Mouse (Mus musculus) Muller cell, postnatal 12 days (primary cell): ENCODE results near the gene Dis3l2.
A peak's percentile ranks its signal among the peaks of the same experiment; 100 is the strongest.

Experiments used
- DNase-seq: peaks from one replicate; pipeline ENCODE4 v3.0.0-alpha.2; 2015; ENCODE audit errors: inconsistent ontology term

The Dis3l2 gene

DNA sequence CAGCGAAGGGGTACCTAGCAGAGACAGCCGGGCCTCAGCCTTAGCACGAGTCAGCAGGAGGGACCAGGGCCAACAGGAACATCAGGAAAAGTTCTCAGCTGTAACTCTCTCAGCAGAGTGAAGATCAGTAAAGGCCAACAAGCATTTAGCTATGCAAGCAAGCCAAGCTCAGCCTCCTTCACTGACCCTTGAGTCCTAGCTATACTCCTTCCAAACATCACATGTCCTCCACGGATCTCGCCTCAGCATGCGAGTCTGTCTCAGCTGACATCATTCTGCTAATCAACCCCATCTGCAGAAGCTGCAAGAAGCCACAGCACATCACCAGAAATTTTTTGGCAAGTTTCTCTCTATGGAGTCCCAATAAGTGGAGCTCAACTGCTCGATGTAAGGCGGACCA lies 370.2 kb downstream of the Dis3l2 start:
- no peak for DNase-seq

- peak; percentile 35 for DNase-seq
Observed at GRCm38 (mm10) chr1:87086196-87086595, 382.6 kb downstream of the Dis3l2 start.

- no peak for DNase-seq
Observed at GRCm38 (mm10) chr1:87086964-87087363, 383.4 kb downstream of the Dis3l2 start.

DNA sequence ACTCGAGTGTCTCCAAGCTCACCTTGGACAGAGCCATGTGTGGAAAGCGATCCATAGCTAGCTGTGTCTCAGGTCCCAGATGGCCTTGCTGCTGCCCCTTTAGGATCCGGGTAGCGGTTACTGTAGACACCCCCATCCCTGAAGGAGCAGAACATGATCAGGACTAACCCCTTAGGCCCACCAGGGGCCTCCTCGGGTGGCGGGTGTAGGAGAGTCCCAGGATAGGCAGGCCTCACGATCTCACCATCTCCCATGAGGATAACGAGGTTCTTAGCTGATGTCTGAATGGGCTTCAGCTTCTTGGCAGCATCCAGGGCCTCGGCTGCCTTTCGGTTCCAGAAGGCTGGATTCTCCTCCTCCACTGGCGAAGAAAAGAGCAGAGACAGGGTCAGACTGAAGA lies 385.6 kb downstream of the Dis3l2 start:
- no peak for DNase-seq

DNA sequence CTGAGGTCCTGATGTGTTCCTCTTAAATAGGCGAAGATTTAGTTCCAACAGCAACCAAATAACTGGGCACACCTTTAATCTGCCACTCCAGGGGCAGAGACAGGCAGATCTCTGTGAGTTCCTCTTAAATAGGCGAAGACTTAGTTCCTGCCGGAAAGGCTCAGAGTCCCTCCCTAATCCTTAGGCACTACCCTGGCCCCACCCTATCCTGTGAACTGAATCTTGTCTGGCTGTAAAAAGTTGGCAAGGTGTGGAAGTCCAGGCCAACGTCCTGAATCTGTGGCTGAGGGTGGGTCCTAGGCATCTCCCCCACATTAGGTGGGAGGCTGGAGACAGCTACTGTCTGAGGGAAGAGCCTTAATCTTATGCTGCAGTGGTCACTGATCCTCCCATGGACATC lies 386.2 kb downstream of the Dis3l2 start, which contains the start of gene Alppl2:
Alppl2 (minus strand) TSS at position 101 of the 400 bp plus-strand sequence.
- no peak for DNase-seq

- DNase-seq: no peak
Observed at GRCm38 (mm10) chr1:87095642-87096041, 392.0 kb downstream of the Dis3l2 start.

GRCm38 (mm10) chr1:87098358-87098975 lies 394.9 kb downstream of the Dis3l2 start:
- peak; percentile 60 for DNase-seq
